Mouse (Mus musculus) cerebellum, adult 9-10 months (tissue): ENCODE data around the gene Tenm2.

Source experiments
- DNase-seq: peaks from one replicate; pipeline ENCODE4 v3.0.0; 2022

The Tenm2 gene

DNA sequence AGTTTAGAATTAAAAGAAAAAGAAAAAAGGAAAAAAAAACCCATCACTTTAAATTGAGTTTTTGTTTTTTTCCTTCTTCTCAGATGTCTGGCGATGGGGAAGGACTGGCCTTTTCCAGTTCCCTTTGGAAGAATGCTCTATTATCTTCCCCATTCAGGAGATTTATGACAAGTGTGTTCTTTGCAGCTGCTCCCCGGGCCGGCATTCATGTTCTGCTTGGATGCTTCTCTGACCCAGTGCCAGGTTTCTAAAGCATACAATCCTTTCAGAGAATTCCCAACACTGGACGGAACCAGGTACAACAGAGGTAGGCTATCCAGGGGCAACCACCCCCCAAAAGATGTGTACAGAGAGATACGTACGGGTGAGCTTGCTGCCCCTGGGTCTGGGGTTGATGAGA is 1132.2 kb downstream of the Tenm2 start:
- no peak for DNase-seq

DNA sequence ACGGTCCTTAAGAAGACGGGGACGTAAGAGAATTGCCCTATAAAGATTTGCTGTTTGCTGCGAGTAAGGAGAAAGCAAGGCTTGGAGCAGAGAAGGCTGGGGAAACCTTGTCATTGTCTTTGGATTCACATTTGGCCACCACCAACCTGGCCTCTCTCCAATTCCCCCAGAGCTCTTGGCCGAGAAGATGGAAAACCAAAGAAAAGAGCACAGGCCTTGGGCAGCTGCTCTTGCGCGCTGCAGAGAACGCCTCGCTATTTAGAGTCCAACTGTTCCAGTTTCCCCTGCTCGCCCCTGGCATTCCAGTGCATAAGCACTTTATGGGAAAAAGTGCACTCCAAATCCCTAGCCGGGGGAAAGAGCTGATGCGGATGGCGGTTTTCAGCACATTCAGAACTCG is 1139.5 kb downstream of the Tenm2 start:
- peak; percentile 37 for DNase-seq

DNA sequence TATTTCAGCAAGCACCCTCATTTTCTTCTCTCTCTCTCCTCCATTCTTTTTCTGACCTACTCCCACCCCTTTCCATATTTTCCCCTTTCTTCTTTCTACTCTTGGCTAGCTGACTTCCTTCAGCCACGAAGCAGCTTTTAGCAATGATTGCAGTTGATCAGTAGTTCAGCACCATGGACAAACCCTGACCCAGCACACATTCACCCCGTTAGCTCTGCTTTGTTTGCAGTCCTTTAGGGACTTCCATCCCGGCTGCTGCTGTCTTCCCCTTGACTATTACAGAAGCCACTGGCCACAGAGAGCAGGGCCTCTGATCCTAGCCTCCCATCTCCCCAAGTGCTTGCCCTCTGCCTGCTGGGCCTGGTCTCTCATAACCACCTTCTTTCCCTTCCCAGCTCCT is 1145.6 kb downstream of the Tenm2 start:
- no peak for DNase-seq

DNA sequence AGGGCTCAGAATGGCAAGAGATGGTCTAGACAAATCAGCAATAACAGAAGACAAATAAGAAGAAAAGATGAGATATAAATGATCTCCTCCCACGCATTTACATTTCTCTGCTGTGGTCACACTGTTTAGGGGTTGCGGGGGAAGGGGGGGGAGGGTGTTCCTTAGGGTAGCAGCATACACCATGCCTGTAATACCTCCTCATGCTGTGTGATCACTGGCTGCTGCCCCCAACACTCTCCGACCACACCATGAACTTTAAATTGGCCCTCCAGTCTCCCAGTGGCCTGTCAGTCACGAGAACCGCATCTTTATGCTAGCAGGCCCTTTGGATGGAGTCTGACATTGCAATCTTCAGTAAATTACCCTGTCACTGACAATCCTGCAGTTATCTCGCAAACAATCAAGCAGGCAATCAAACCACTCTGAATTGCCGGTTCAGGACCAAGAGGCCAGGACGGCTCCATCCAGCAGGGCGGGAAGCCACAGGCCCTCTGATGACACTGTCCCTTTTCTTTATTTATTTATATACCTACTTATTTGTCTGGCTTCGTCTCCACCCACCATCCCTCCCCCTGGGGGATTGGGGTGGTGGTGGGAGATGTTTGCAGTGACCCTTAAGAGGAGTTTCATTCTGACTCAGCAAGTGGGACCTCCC is 1154.2 kb downstream of the Tenm2 start:
- no peak for DNase-seq

GRCm38 (mm10) chr11:36080766-36081165 is 1155.0 kb downstream of the Tenm2 start:
- no peak for DNase-seq

DNA sequence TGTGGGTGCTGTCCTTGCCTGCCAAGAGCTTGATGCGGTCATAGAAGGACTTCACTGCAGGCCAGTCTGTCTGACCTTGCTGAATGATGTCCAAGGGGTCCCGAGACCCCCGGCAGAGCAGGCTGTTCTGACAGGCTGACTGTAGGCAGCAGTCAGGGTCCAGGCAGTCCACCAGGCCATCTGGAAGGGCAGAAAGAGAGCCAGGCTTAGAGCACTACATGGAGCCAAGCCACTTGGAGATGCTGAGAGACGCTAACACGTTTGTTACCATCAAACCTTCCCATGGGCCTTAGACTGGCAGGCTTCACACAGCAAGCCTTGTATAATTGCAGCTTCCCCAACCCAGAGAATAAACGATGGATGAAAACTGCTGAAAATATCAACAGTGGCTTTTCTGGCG is 1157.4 kb downstream of the Tenm2 start:
- DNase-seq: no peak

- DNase-seq: peak; percentile 83
These were observed 1161.7 kb downstream of the Tenm2 start for GRCm38 (mm10) chr11:36074015-36074567.

DNA sequence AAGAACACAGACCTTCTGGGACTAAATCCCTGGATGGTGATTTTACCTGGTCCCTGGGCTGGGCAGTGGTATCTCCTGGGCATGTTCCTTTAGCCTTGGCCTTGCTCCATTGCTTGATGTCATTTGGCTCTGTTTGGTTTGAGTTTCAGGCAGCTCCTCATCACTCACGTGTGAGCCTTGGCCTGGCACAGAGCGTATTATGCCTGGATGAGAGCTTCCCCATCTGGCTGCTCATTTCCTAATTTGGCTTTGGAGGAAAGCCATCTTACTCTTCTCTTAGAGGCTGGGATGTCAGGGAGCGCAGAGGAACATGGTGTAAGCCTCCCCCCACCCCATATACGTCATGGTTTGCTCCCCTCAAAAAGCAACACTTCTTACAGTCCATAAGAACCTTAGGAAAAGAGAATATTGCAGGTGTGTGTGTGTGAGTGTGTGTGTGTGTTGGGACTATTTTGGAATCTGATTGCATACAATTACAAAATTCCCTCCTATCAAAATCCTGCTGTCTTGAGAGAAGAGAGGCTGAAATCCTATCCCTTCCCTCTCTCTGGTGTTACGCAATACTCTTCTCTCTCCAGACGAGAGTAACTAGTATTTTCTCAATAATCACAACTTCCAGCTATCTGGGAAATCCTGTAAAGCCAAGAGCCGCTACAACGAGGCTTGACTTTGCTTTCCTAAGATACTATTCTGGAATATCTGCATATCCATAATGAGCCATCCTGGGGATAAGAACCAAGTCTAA is 1162.5 kb downstream of the Tenm2 start:
- peak; percentile 92 for DNase-seq

- no peak for DNase-seq
These were observed 1163.1 kb downstream of the Tenm2 start for GRCm38 (mm10) chr11:36072646-36073045.

DNA sequence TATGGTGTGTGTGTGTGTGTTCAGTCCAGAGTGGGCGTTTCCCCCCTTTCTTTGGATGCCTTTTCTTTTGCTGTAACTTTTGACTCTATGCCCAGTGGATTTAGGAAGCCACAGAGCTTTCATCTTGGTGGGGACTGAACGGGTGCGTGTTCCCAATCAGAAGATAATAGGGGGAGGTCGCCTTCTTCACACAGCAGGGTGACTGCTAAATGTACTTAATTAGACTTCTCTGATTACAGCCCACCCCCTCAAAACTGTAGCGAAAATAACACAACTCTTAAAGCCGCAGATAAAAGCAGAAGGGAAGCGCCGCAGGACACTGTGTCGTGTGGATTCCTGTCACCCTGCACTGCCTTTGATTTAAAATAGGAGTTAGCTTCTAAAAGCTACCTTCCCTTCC is 1163.7 kb downstream of the Tenm2 start:
- DNase-seq: peak; percentile 18

DNA sequence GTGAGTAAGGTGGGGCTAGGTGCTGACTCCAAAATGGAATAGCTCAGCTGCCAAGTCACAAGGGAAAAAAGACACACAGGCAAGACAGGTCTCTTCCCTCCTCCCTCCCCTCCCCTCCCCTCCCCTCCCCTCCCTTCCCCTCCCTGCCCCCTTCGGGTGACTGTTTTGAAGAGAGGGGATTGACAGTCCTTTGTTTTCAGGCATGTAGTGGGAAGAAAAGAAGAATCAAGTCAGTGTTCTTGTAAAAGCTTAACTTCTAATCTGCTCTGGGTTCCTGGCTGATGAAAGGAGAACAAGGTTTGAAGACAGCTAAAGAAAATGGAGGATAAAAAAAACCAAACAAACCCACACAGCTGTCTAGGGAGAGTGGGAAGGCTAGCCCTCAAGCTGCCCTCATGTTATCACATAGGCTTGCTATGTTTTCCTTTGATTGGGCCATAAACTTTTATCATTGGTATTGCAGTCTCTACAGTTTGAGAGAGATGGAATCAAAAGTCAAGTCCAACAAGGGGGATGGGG is 1176.4 kb downstream of the Tenm2 start:
- DNase-seq: no peak

DNA sequence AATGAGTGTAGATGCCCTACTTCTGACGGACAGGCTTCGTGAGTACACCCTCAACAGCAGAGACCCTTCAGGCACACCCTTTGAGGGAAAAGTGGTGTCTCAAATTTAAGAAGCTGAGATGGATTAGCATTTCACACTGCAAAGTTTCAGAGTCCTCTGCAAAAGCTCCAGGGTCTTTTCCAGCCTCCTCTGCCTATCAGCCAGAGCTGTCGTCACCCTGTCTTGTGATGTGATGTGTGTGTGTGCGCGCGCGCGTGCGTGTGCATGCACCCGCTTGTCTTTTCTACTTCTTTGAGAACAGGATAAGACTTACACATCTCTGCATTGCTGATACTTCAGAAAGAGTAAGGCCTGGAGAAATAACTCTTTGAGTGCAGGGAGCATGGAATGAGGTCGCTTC is 1179.2 kb downstream of the Tenm2 start:
- no peak for DNase-seq

DNA sequence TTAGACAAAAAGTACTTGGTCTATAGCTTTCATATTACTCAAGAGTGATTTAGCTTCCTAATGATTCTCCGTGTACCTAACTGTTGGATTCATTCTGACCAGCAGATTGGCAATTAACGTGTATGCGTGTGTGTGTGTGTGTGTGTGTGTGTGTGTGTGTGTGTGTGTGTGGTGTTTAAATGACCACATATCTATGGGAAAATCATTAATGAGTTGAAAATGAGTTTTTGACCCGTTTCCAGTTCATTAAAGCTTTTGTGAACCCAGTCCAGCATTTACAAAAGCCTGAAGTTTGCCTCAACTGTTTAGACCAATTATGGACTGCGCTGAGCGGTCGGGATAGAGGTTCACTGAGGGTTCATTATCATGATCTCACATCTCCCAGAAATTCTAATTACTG is 1181.4 kb downstream of the Tenm2 start:
- DNase-seq: no peak

- no peak for DNase-seq
These were observed 1182.3 kb downstream of the Tenm2 start for GRCm38 (mm10) chr11:36053457-36053856.

- no peak for DNase-seq
These were observed 1183.2 kb downstream of the Tenm2 start for GRCm38 (mm10) chr11:36052598-36052997.

- no peak for DNase-seq
These were observed 1183.7 kb downstream of the Tenm2 start for GRCm38 (mm10) chr11:36052091-36052490.

DNA sequence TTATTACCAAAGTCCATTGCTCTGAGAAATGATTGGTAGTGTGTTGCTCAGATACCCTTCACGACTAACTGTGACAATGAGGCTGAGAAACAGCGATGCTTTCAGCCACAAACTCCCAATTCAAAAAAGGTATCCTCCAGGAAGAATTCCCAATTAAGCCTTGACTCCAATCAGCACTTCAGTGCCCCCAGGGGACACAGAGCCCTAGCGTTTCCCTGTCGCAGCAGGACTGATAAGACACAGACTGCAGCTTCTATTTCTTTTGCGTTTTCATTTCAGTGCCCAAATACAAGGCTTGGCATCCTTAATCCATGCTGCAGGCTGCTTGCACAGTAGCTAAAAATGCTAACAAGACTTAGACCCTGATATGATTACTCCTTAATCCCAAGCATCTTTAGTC is 1186.2 kb downstream of the Tenm2 start:
- DNase-seq: no peak

- peak; percentile 83 for DNase-seq
These were observed 1190.0 kb downstream of the Tenm2 start for GRCm38 (mm10) chr11:36045681-36046276.

GRCm38 (mm10) chr11:36041411-36041810 is 1194.4 kb downstream of the Tenm2 start:
- no peak for DNase-seq

DNA sequence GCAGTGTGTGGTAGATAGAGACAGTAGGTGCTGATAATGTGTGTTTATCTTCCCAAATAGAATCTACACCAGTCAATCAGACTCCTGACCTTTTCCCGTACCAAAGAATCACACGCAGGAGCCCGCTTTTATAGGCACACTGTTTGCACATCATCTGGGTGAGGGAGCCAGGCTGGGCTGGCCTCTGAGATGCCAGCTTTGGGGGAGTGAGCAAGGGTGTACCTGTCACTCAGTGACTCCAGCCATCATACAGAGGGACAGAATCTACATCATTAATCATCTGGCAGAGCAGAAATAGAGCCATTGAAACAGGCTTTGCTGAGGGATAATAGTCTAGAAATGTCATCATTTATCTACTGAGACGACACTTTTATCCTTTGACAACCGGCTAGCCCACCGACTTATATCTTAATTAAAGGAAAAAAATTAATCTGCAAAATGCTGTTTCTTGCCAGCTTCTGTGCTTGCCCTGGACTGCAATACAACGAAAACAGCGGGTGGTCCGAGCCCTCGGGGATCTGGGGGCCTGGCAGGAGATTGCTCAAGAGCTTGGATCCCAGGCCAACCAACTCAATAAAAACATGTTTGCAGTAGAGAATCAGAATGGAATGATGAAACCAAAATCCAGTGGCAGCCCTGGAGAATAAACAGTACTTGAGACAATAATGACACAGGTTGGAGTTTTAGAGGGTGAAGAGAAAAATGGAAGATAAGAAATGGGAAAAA is 1195.1 kb downstream of the Tenm2 start:
- DNase-seq: no peak

- DNase-seq: no peak
These were observed 1195.9 kb downstream of the Tenm2 start for GRCm38 (mm10) chr11:36039825-36040224.

GRCm38 (mm10) chr11:36038386-36038785 is 1197.4 kb downstream of the Tenm2 start:
- no peak for DNase-seq

DNA sequence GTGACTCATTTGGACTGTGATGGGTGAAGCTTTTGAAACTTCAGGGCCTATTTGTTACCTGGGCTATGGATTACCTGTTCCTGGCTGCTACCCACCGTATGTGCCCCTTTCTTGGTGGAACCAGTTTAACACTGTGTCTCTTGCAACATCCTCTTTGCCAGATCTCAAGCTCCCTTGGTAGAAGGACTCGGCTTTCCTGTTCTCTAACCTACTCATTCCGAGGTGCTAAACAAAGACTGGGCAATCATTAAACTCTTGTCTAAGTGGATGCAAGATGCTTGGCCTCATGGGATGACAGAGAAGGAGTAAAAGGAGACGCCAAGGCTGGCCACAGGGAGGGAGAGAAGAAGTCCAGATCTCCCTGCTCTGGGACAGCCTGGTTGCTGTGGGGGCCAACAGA is 1198.5 kb downstream of the Tenm2 start:
- no peak for DNase-seq
